Mouse (Mus musculus) gastrocnemius, postnatal 14 days (tissue): ENCODE results near the gene Reep6. TPM values are rescaled to one million over a fixed set of nuclear protein-coding genes. Genes with fewer than 3 reads are reported as not detected.
A peak's percentile ranks its signal among the peaks of the same experiment; 100 is the strongest.
"Not testable (repeated sequence)": the region's sequence is repeated elsewhere in the genome, so short reads cannot be mapped to it uniquely, and the experiment has no call there.

Experiments used
- DNase-seq: peaks from one replicate; pipeline ENCODE4 v3.0.0; 2021; ENCODE audit warnings: mixed read lengths
- intact Hi-C: fragments of 180-260 bp; cut with DNase I; formaldehyde crosslinking; loops from one replicate; pipeline ENCODE4 v1.15.1; 2025; ENCODE audit warnings: low total_unique reads
- total RNA-seq, 2 experiments: library from RNA; stranded (reverse); gene quantifications; 2 replicates each; pipeline ENCODE4 v1.2.3; 2021

The Reep6 gene
- total RNA-seq, 2 experiments from 2014 or later = 1.9 to 2.5 TPM

GRCm38 (mm10) chr10:80345929-80346328, 16.2 kb downstream of the Reep6 start:
- DNase-seq = not testable (repeated sequence)
- intact Hi-C loops = loop anchor here (2.0 kb wide), 1 partner anchor 29 kb away; no protein-coding TSS in a partner anchor

GRCm38 (mm10) chr10:80347514-80347967, 17.8 kb downstream of the Reep6 start:
- intact Hi-C loops = loop anchor here (2.0 kb wide), 1 partner anchor 27 kb away; no protein-coding TSS in a partner anchor
- peak; percentile 44 for DNase-seq

- DNase-seq = peak; percentile 80
- intact Hi-C loops = no loop called here
Measured at GRCm38 (mm10) chr10:80348244-80348781, 18.6 kb downstream of the Reep6 start, which contains the start of gene Adamtsl5. Gene Adamtsl5, minus strand, starts transcription at chr10:80348412.

GRCm38 (mm10) chr10:80348981-80349380, 19.2 kb downstream of the Reep6 start:
- DNase-seq = peak; percentile 61
- intact Hi-C loops = no loop called here

- peak; percentile 86 for DNase-seq
- intact Hi-C loops = loop anchor here (5.0 kb wide), 1 partner anchor 53 kb away; the partner anchor contains the start of gene Apc2
Measured at GRCm38 (mm10) chr10:80350292-80350691, 20.5 kb downstream of the Reep6 start.

- intact Hi-C loops = loop anchor here (5.0 kb wide), 1 partner anchor 55 kb away; the partner anchor contains the start of gene Apc2
- DNase-seq = no peak
Measured at GRCm38 (mm10) chr10:80351896-80352295, 22.1 kb downstream of the Reep6 start.

GRCm38 (mm10) chr10:80352727-80353126, 23.0 kb downstream of the Reep6 start:
- no peak for DNase-seq
- intact Hi-C loops = loop anchor here (5.0 kb wide), 1 partner anchor 55 kb away; the partner anchor contains the start of gene Apc2

- no peak for DNase-seq
- intact Hi-C loops = no loop called here
Measured at GRCm38 (mm10) chr10:80355431-80355830, 25.7 kb downstream of the Reep6 start.

- no peak for DNase-seq
- intact Hi-C loops = no loop called here
Measured at GRCm38 (mm10) chr10:80356001-80356682, 26.4 kb downstream of the Reep6 start, which contains the start of gene Plk5. Gene Plk5, plus strand, starts transcription at chr10:80356459.

GRCm38 (mm10) chr10:80356737-80357136, 27.0 kb downstream of the Reep6 start:
- DNase-seq = no peak
- intact Hi-C loops = no loop called here

- intact Hi-C loops = no loop called here
Measured at GRCm38 (mm10) chr10:80357336-80357735, 27.6 kb downstream of the Reep6 start.

GRCm38 (mm10) chr10:80357994-80358639, 28.4 kb downstream of the Reep6 start:
- no peak for DNase-seq
- intact Hi-C loops = no loop called here

More at GRCm38 (mm10) chr10:80357336-80357735, 27.6 kb downstream of the Reep6 start:
- no peak for DNase-seq

GRCm38 (mm10) chr10:80363734-80364133, 34.0 kb downstream of the Reep6 start:
- intact Hi-C loops = loop anchor here (10.0 kb wide), 1 partner anchor 151 kb away; no protein-coding TSS in a partner anchor
- DNase-seq = no peak

- intact Hi-C loops = loop anchor here (10.0 kb wide), 1 partner anchor 149 kb away; no protein-coding TSS in a partner anchor
Measured at GRCm38 (mm10) chr10:80365736-80366135, 36.0 kb downstream of the Reep6 start.

GRCm38 (mm10) chr10:80367954-80368353, 38.2 kb downstream of the Reep6 start:
- intact Hi-C loops = loop anchor here (10.0 kb wide), 1 partner anchor 147 kb away; no protein-coding TSS in a partner anchor
- no peak for DNase-seq

More at GRCm38 (mm10) chr10:80365736-80366135, 36.0 kb downstream of the Reep6 start:
- DNase-seq = no peak

- intact Hi-C loops = loop anchor here (10.0 kb wide), 1 partner anchor 146 kb away; no protein-coding TSS in a partner anchor
- no peak for DNase-seq
Measured at GRCm38 (mm10) chr10:80368392-80368791, 38.6 kb downstream of the Reep6 start.

GRCm38 (mm10) chr10:80369995-80370747, 40.4 kb downstream of the Reep6 start:
- DNase-seq = no peak
- intact Hi-C loops = loop anchor here (10.0 kb wide), 1 partner anchor 145 kb away; no protein-coding TSS in a partner anchor

GRCm38 (mm10) chr10:80371411-80371966, 41.7 kb downstream of the Reep6 start:
- intact Hi-C loops = no loop called here
- DNase-seq = no peak

GRCm38 (mm10) chr10:80371983-80372382, 42.2 kb downstream of the Reep6 start:
- intact Hi-C loops = no loop called here
- no peak for DNase-seq
